Mouse (Mus musculus) embryonic fibroblast, embryonic 13.5 days (primary cell): ENCODE results near the gene Crmp1.

Experiments used
- CTCF ChIP-seq: IDR thresholded peaks from 2 replicates; pipeline ENCODE4 v1.5.1; 2011; ENCODE audit warnings: mild to moderate bottlenecking, control low read depth, low read length, moderate library complexity, borderline replicate concordance; ENCODE audit not compliant: insufficient read depth
- POLR2A ChIP-seq: IDR thresholded peaks from 2 replicates; pipeline ENCODE4 v1.6.1; 2011; ENCODE audit warnings: low read depth, mild to moderate bottlenecking, control low read depth, low read length, moderate library complexity

GRCm38 (mm10) chr5:37198011-37198688, 43.6 kb upstream of the Crmp1 start:
- TF ChIP-seq CTCF (no peak), POLR2A (no peak)
